In the genomic region with DNA sequence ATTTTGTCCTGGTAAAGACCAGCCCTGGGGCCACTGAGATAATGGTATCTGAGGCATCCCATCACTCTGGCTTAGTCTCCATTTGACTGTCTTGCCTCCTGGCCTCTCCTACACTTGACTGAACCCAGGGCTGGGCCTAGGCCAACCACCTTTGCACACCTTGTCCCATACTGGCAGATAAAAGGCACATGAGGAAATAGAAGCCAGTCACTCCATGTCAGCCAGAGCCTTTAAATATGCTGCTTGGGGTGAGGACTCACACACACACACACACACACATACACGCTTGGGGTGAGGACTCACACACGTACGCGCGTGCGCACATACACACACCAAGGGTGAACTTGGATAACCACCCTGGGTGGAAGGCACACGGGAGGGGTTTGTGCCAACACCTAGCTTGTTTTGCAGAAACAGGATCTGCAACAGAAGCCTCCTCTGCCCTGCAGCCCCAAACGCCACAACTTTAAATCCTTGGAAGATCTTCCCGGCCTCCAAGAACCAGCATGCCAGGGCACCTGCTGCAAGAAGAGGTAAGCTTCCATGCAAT, we compare ENCODE assay signal across 33 mouse cellular contexts. TPM values are rescaled to one million over a fixed set of nuclear protein-coding genes. Genes with fewer than 3 reads are reported as not detected.
"Had no signal": no experiment of that assay in that cellular context is flagged by ENCODE, and none has a peak within 500 bp of the region (broad histone marks: within the 10 kb centered on the region; RNA-seq: fewer than 3 reads in every experiment).

A gene (plus strand): TSS at position 255 of the 550 bp plus-strand sequence.

- ATAC-seq: hindbrain, embryonic 16.5 days; inflammation-experienced regulatory T-cells, adult 6 months; intestine, embryonic 15.5 days; intestine, postnatal 0 days; liver, embryonic 12.5 days had no signal

- H3K27ac ChIP-seq: heart, adult 2 months; heart, embryonic 13.5 days; heart, embryonic 15.5 days; hindbrain, embryonic 10.5 days; hindbrain, embryonic 12.5 days; hindbrain, embryonic 14.5 days; intestine, embryonic 15.5 days; kidney, embryonic 15.5 days; kidney, postnatal 0 days; limb, embryonic 13.5 days; limb, embryonic 15.5 days; liver, embryonic 12.5 days; liver, embryonic 14.5 days had no signal

- H3K4me2 ChIP-seq: heart, embryonic 11.5 days; heart, embryonic 13.5 days; heart, embryonic 15.5 days; hindbrain, embryonic 12.5 days; hindbrain, embryonic 14.5 days; intestine, embryonic 15.5 days; kidney, embryonic 15.5 days; limb, embryonic 13.5 days; limb, embryonic 15.5 days; liver, embryonic 12.5 days had no signal

- H3K36me3 ChIP-seq: heart, embryonic 13.5 days; heart, embryonic 15.5 days; hindbrain, embryonic 10.5 days; hindbrain, embryonic 12.5 days; intestine, embryonic 15.5 days; kidney, embryonic 15.5 days; limb, embryonic 13.5 days; limb, embryonic 15.5 days; liver, embryonic 12.5 days had no signal

- H3K27me3 ChIP-seq: heart, embryonic 13.5 days; heart, embryonic 15.5 days; hindbrain, embryonic 12.5 days; intestine, embryonic 15.5 days; kidney, embryonic 15.5 days; limb, embryonic 13.5 days; limb, embryonic 15.5 days; liver, embryonic 12.5 days had no signal

- DNase-seq: gastrocnemius, postnatal 14 days; gastrocnemius, postnatal 36 days; heart, adult 2 months; heart, postnatal 14 days; heart, postnatal 4 days; kidney, adult 2 months; kidney, adult 9 months; kidney, postnatal 14 days; kidney, postnatal 36 days; layer of hippocampus, adult 9-11 months; layer of hippocampus, postnatal 36 days; left cerebral cortex, postnatal 4 days had no signal

- H3K4me1 ChIP-seq: heart, embryonic 13.5 days; heart, embryonic 15.5 days; hindbrain, embryonic 10.5 days; hindbrain, embryonic 12.5 days; intestine, embryonic 15.5 days; kidney, embryonic 15.5 days; limb, embryonic 13.5 days; limb, embryonic 15.5 days; liver, embryonic 12.5 days had no signal

- H3K9me3 ChIP-seq: heart, embryonic 13.5 days; heart, embryonic 15.5 days; hindbrain, embryonic 12.5 days; intestine, embryonic 15.5 days; kidney, embryonic 15.5 days; limb, embryonic 13.5 days; limb, embryonic 15.5 days; liver, embryonic 12.5 days had no signal

- H3K9ac ChIP-seq: heart, embryonic 13.5 days; heart, embryonic 15.5 days; hindbrain, embryonic 12.5 days; hindbrain, embryonic 14.5 days; intestine, embryonic 15.5 days; kidney, embryonic 15.5 days; limb, embryonic 13.5 days; limb, embryonic 15.5 days; liver, embryonic 12.5 days; liver, embryonic 14.5 days had no signal

- H3K4me3 ChIP-seq: heart, adult 2 months; heart, embryonic 13.5 days; heart, embryonic 15.5 days; hindbrain, embryonic 10.5 days; hindbrain, embryonic 12.5 days; intestine, embryonic 15.5 days; kidney, embryonic 15.5 days; limb, embryonic 13.5 days; limb, embryonic 15.5 days; liver, embryonic 12.5 days had no signal

RNA-seq across cellular contexts. Expression of the gene that starts here (rescaled TPM):
- total RNA-seq: gastrocnemius, adult 18-20 months; gastrocnemius, adult 8-10 months; gastrocnemius, postnatal 14 days; gastrocnemius, postnatal 36 days; granulocyte monocyte progenitor cell, adult 5-6 weeks; heart, postnatal 14 days; heart, postnatal 4 days; liver, adult 2 months had no signal
- polyA plus RNA-seq: inflammation-experienced regulatory T-cells, adult 6 months; intestine, postnatal 0 days; large intestine, adult 2 months; limb, embryonic 13.5 days; liver, embryonic 12.5 days; liver, embryonic 14.5 days had no signal
